Mouse (Mus musculus): ENCODE measurements around the gene Aip. TPM values are rescaled to one million over a fixed set of nuclear protein-coding genes. Genes with fewer than 3 reads are reported as not detected.

Gene Aip
- polyA plus RNA-seq, 1 experiment from 2014 or later: 58.9 TPM

DNA sequence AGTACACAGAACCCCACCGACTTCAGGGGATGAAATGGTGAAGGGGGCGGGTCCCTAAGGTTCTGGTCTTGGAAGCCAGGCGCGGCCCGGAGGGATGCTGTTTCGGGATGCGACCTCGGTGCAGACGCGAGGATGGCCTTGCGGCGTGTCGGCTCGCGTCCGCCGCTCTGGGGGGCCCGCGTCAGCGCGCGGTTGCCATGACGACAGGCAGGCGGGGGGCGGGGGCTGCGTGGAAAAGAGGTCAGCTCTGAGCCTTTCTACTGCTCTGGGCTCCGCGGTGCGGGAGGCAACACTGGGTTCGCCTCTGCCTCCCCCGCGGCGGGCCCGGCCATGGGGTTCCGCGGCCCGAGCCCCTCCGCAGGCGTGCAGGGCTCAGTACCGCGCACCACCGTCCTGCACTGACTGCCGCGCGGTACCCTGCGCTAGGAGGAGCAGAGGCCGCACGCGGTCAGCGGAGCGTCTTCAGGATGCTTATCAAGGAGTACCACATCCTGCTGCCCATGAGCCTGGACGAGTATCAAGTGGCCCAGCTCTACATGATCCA lies 24.9 kb downstream of the Aip start:
- Histone ChIP-seq H3K4me2 (peak overlapping the region; percentile 90), H3K9ac (ENCODE audit: low read length) (peak overlapping the region; percentile 65), H3K4me1 (ENCODE audit: control insufficient read depth, insufficient read depth, low read length) (peaks cover 28% of the 10 kb centered on the region), H3K27ac (ENCODE audit: low read depth, low read length) (no peak overlapping the region), H3K27me3 (ENCODE audit: control insufficient read depth, insufficient read depth, low read length) (peaks cover 21% of the 10 kb centered on the region), H3K4me3 (ENCODE audit: low read depth, low read length) (peak overlapping the region; percentile 45), H3K36me3 (ENCODE audit: control insufficient read depth, insufficient read depth, low read length) (no peaks in the 10 kb centered on the region), H3K9me3 (ENCODE audit: control insufficient read depth, low read length) (no peaks in the 10 kb centered on the region)
- DNase-seq (ENCODE audit: low spot score, missing footprints): peak; percentile 93
- ATAC-seq (ENCODE audit: low FRiP score): peak; percentile 14; the same call in 1 of the 2 replicates
- WGBS: under 1% methylated on average over 50 of the region's 52 CpGs

- H3K9me3 ChIP-seq (ENCODE audit: control insufficient read depth, low read length): no peaks in the 10 kb centered on the region
- peak; percentile 93 for DNase-seq (ENCODE audit: low spot score, missing footprints)
- no peak for ATAC-seq (ENCODE audit: low FRiP score)
- H3K4me3 ChIP-seq (ENCODE audit: low read depth, low read length): peak within 1 kb of the TSS; percentile 45
- peaks cover 21% of the 10 kb centered on the region for H3K27me3 ChIP-seq (ENCODE audit: control insufficient read depth, insufficient read depth, low read length)
- H3K4me1 ChIP-seq (ENCODE audit: control insufficient read depth, insufficient read depth, low read length): peaks cover 28% of the 10 kb centered on the region
- H3K36me3 ChIP-seq (ENCODE audit: control insufficient read depth, insufficient read depth, low read length): no peaks in the 10 kb centered on the region
- H3K4me2 ChIP-seq: peak within 1 kb of the TSS; percentile 90
- peak within 1 kb of the TSS; percentile 65 for H3K9ac ChIP-seq (ENCODE audit: low read length)
- no peak within 1 kb of the TSS for H3K27ac ChIP-seq (ENCODE audit: low read depth, low read length)
- 1% methylated on average over 49 of the region's 53 CpGs for WGBS
These were observed 25.6 kb downstream of the Aip start, which contains the start of gene Pitpnm1 for GRCm38 (mm10) chr19:4099837-4100717. Gene Pitpnm1 (plus strand): TSS chr19:4099998.

DNA sequence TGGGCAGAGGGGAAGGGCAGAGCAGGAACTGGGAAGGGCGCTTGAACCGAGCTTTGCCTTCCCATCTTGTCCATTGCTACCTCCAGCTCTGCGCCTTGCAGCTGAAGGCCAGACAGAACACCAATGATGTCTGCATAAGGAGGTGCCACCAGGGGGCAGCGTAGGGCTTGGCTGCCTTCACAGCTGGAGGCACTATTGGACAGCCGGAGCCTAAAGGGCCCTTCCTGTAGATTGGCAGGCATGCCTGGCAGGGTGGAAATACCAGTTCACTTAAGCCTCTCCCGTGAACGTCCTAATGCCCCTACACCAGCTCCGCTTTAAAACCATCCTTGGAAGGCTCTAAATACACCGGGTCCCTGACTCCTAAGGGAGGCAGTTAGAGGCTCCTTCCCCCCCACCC lies 26.6 kb downstream of the Aip start:
- no peak for ATAC-seq (ENCODE audit: low FRiP score)
- DNase-seq (ENCODE audit: low spot score, missing footprints): peak; percentile 99
- Histone ChIP-seq H3K4me2 (no peak overlapping the region; the same call in 1 of the 2 replicates), H3K36me3 (ENCODE audit: control insufficient read depth, insufficient read depth, low read length) (no peaks in the 10 kb centered on the region), H3K4me1 (ENCODE audit: control insufficient read depth, insufficient read depth, low read length) (peaks cover 28% of the 10 kb centered on the region), H3K27ac (ENCODE audit: low read depth, low read length) (no peak overlapping the region), H3K9ac (ENCODE audit: low read length) (no peak overlapping the region), H3K27me3 (ENCODE audit: control insufficient read depth, insufficient read depth, low read length) (peaks cover 21% of the 10 kb centered on the region), H3K4me3 (ENCODE audit: low read depth, low read length) (no peak overlapping the region), H3K9me3 (ENCODE audit: control insufficient read depth, low read length) (no peaks in the 10 kb centered on the region)
- WGBS: 15% methylated on average over 9 of the region's 9 CpGs

DNA sequence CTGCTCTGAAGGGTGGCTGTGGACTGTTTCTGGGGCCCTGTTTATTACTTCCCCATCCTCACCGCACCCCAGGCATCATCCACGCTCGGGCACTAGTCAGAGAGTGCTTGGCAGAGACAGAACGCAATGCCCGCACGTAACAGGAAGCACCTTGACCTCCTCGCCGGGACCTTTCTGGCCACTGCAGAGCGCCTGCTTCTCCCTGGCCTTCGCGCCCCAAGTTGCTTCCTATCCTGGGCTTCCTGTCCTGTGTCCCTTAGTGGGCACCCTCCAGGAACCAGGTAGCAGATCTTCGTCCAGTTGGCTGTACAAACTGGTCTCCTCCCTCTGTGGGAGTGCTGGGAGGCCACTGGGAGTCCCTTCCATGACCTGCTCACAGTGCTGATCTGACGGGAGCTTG lies 27.2 kb downstream of the Aip start:
- Histone ChIP-seq H3K4me3 (ENCODE audit: low read depth, low read length) (no peak overlapping the region), H3K27ac (ENCODE audit: low read depth, low read length) (no peak overlapping the region), H3K27me3 (ENCODE audit: control insufficient read depth, insufficient read depth, low read length) (peaks cover 21% of the 10 kb centered on the region), H3K9ac (ENCODE audit: low read length) (no peak overlapping the region), H3K9me3 (ENCODE audit: control insufficient read depth, low read length) (no peaks in the 10 kb centered on the region), H3K4me1 (ENCODE audit: control insufficient read depth, insufficient read depth, low read length) (peaks cover 28% of the 10 kb centered on the region), H3K4me2 (no peak overlapping the region), H3K36me3 (ENCODE audit: control insufficient read depth, insufficient read depth, low read length) (no peaks in the 10 kb centered on the region)
- DNase-seq (ENCODE audit: low spot score, missing footprints): no peak
- WGBS: 95% methylated on average over 13 of the region's 13 CpGs
- no peak for ATAC-seq (ENCODE audit: low FRiP score)

- WGBS: 1% methylated on average over 21 of the region's 21 CpGs
- H3K4me3 ChIP-seq (ENCODE audit: low read depth, low read length): peak overlapping the region; percentile 64
- no peak; the same call in 1 of the 2 replicates for ATAC-seq (ENCODE audit: low FRiP score)
These were observed 28.2 kb downstream of the Aip start for GRCm38 (mm10) chr19:4097441-4097825.

GRCm38 (mm10) chr19:4096642-4097440 lies 28.8 kb downstream of the Aip start, which contains the start of gene Cdk2ap2:
Gene Cdk2ap2 (plus strand): TSS chr19:4097182.
- peak within 1 kb of the TSS; percentile 86 for H3K27ac ChIP-seq (ENCODE audit: low read depth, low read length)
- peak within 1 kb of the TSS; percentile 70 for H3K4me2 ChIP-seq
- H3K4me3 ChIP-seq (ENCODE audit: low read depth, low read length): peak within 1 kb of the TSS; percentile 64
- peak within 1 kb of the TSS; percentile 72 for H3K9ac ChIP-seq (ENCODE audit: low read length)
- H3K36me3 ChIP-seq (ENCODE audit: control insufficient read depth, insufficient read depth, low read length): no peaks in the 10 kb centered on the region
- ATAC-seq (ENCODE audit: low FRiP score) (peak; percentile 94), DNase-seq (ENCODE audit: low spot score, missing footprints) (peak; percentile 100)
- WGBS: under 1% methylated on average over 65 of the region's 65 CpGs
- no peaks in the 10 kb centered on the region for H3K9me3 ChIP-seq (ENCODE audit: control insufficient read depth, low read length)
- peaks cover 28% of the 10 kb centered on the region for H3K4me1 ChIP-seq (ENCODE audit: control insufficient read depth, insufficient read depth, low read length)
- H3K27me3 ChIP-seq (ENCODE audit: control insufficient read depth, insufficient read depth, low read length): peaks cover 18% of the 10 kb centered on the region

More at GRCm38 (mm10) chr19:4097441-4097825, 28.2 kb downstream of the Aip start:
- Histone ChIP-seq H3K27me3 (ENCODE audit: control insufficient read depth, insufficient read depth, low read length) (peaks cover 21% of the 10 kb centered on the region), H3K36me3 (ENCODE audit: control insufficient read depth, insufficient read depth, low read length) (no peaks in the 10 kb centered on the region), H3K4me2 (peak overlapping the region; percentile 70), H3K9me3 (ENCODE audit: control insufficient read depth, low read length) (no peaks in the 10 kb centered on the region), H3K4me1 (ENCODE audit: control insufficient read depth, insufficient read depth, low read length) (peaks cover 28% of the 10 kb centered on the region), H3K27ac (ENCODE audit: low read depth, low read length) (peak overlapping the region; percentile 25; the same call in 1 of the 2 replicates), H3K9ac (ENCODE audit: low read length) (peak overlapping the region; percentile 58)
- no peak for DNase-seq (ENCODE audit: low spot score, missing footprints)

- H3K27ac ChIP-seq (ENCODE audit: low read depth, low read length): no peak overlapping the region
- no peaks in the 10 kb centered on the region for H3K36me3 ChIP-seq (ENCODE audit: control insufficient read depth, insufficient read depth, low read length)
- DNase-seq (ENCODE audit: low spot score, missing footprints): peak; percentile 87
- no peak overlapping the region for H3K4me3 ChIP-seq (ENCODE audit: low read depth, low read length)
- peaks cover 22% of the 10 kb centered on the region for H3K4me1 ChIP-seq (ENCODE audit: control insufficient read depth, insufficient read depth, low read length)
- H3K9me3 ChIP-seq (ENCODE audit: control insufficient read depth, low read length): no peaks in the 10 kb centered on the region
- 77% methylated on average over 3 of the region's 3 CpGs for whole genome bisulfite sequencing
- no peak for ATAC-seq (ENCODE audit: low FRiP score)
- H3K4me2 ChIP-seq: peak overlapping the region; percentile 70; the same call in 1 of the 2 replicates
- no peak overlapping the region for H3K9ac ChIP-seq (ENCODE audit: low read length)
- H3K27me3 ChIP-seq (ENCODE audit: control insufficient read depth, insufficient read depth, low read length): peaks cover 10% of the 10 kb centered on the region
These were observed 29.9 kb downstream of the Aip start for GRCm38 (mm10) chr19:4095802-4096201.

GRCm38 (mm10) chr19:4094774-4095303 lies 30.8 kb downstream of the Aip start:
- Histone ChIP-seq H3K9ac (ENCODE audit: low read length) (no peak overlapping the region), H3K9me3 (ENCODE audit: control insufficient read depth, low read length) (no peaks in the 10 kb centered on the region), H3K4me3 (ENCODE audit: low read depth, low read length) (no peak overlapping the region), H3K4me1 (ENCODE audit: control insufficient read depth, insufficient read depth, low read length) (peaks cover 12% of the 10 kb centered on the region), H3K27me3 (ENCODE audit: control insufficient read depth, insufficient read depth, low read length) (peaks cover 2% of the 10 kb centered on the region; the same call in 1 of the 2 replicates), H3K4me2 (no peak overlapping the region), H3K27ac (ENCODE audit: low read depth, low read length) (no peak overlapping the region), H3K36me3 (ENCODE audit: control insufficient read depth, insufficient read depth, low read length) (no peaks in the 10 kb centered on the region)
- 78% methylated on average over 5 of the region's 5 CpGs for WGBS
- ATAC-seq (ENCODE audit: low FRiP score) (no peak), DNase-seq (ENCODE audit: low spot score, missing footprints) (no peak)

Measured in midbrain, embryonic 11.5 days (tissue).